In the genomic region with DNA sequence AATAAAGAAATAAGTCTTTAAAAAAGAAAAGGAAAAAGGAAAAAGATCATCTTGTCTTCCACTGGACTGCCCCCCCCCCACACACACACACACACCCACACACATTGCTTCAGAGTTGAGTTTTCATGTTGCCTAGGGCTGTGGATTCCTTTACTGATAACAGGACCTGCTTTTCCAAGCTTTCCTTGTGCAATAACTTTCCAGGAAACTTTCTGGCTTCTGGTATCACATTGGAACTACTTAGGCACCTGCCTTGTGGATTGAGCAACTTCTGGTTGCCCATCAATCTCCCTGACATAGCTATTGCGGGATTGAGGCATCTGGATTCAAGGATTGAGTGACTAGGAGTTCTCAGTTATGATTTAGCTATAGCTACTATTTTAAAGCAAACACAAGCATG, we compare ENCODE assay signal across 22 mouse cellular contexts. TPM values are rescaled to one million over a fixed set of nuclear protein-coding genes. Genes with fewer than 3 reads are reported as not detected.
"Had no signal": no experiment of that assay in that cellular context is flagged by ENCODE, and none has a peak within 500 bp of the region (broad histone marks: within the 10 kb centered on the region; RNA-seq: fewer than 3 reads in every experiment).

No protein-coding gene starts in this region.

- H3K27ac ChIP-seq: neural tube, embryonic 12.5 days; neural tube, embryonic 13.5 days; neural tube, embryonic 15.5 days; stomach, embryonic 15.5 days; stomach, postnatal 0 days had no signal

- H3K36me3 ChIP-seq: neural tube, embryonic 12.5 days; neural tube, embryonic 13.5 days; neural tube, embryonic 15.5 days; stomach, embryonic 15.5 days had no signal

- DNase-seq: retina, postnatal 1 day; right cerebral cortex, adult 18-20 months; right cerebral cortex, postnatal 14 days; right cerebral cortex, postnatal 25 days; right cerebral cortex, postnatal 4 days; spleen, adult 18-20 months; thymus, adult 18-20 months; thymus, adult 2 months; thymus, postnatal 25 days; thymus, postnatal 36 days; thymus, postnatal 4 days had no signal

- H3K9me3 ChIP-seq: neural tube, embryonic 12.5 days; neural tube, embryonic 13.5 days; neural tube, embryonic 15.5 days; stomach, embryonic 15.5 days had no signal

- H3K4me1 ChIP-seq: neural tube, embryonic 12.5 days; neural tube, embryonic 13.5 days; neural tube, embryonic 15.5 days; stomach, embryonic 15.5 days had no signal

- H3K9ac ChIP-seq: neural tube, embryonic 12.5 days; neural tube, embryonic 13.5 days; neural tube, embryonic 15.5 days; stomach, embryonic 15.5 days had no signal

- H3K27me3 ChIP-seq: neural tube, embryonic 12.5 days; neural tube, embryonic 13.5 days; neural tube, embryonic 15.5 days; stomach, embryonic 15.5 days had no signal

- H3K4me2 ChIP-seq: neural tube, embryonic 12.5 days; neural tube, embryonic 13.5 days; neural tube, embryonic 15.5 days; stomach, embryonic 15.5 days had no signal

- H3K4me3 ChIP-seq: neural tube, embryonic 12.5 days; neural tube, embryonic 13.5 days; neural tube, embryonic 15.5 days; stomach, embryonic 15.5 days had no signal

RNA-seq across cellular contexts. Expression of gene Zfp42, which starts 48.9 kb away (rescaled TPM):
- polyA plus RNA-seq: neural tube, embryonic 12.5 days; neural tube, embryonic 13.5 days; neural tube, embryonic 14.5 days; small intestine, adult 2 months; spleen, adult 2 months; stomach, embryonic 14.5 days; stomach, embryonic 15.5 days; stomach, embryonic 16.5 days; thymus, adult 2 months; thymus, postnatal 0 days had no signal
